In the genomic region with DNA sequence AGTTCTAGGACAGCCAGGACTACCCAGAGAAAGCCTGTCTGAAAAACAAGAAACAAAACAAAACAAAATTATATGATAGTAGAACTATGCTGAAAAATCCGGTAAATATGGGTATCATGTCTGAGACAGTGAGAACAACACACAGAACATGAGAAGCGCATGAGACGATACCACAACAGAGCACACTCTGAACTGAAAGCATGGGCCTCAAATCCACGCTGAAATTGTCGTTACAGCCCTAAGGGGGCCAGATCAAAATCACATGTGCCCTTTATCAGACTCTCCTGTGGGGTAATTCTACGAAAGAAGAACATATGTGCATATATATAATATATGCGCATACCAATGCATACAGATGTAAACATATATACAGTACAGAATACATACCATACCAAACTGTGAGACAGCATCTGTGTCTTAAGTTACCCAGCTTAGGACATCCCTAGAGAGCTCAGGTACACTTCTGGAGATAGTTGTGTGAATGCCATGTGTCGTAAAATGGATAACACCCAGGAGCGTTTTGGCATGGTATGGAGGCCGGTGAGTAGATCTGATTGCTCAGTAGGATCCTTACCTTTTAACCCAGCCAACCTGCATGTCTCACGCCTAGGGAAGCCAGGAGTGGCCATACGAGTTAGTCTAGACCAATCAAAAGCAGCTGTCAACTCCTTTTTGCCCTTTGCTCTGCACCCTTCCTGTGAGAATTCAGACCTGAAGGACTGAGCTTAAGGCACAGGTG, we compare ENCODE assay signal across 15 mouse cellular contexts.
"Had no signal": no experiment of that assay in that cellular context is flagged by ENCODE, and none has a peak within 500 bp of the region (broad histone marks: within the 10 kb centered on the region; RNA-seq: fewer than 3 reads in every experiment).

No protein-coding gene starts in this region.

- H3K4me3 ChIP-seq: liver, embryonic 12.5 days; midbrain, embryonic 10.5 days; midbrain, embryonic 12.5 days; myocyte; neural tube, embryonic 13.5 days; neural tube, embryonic 15.5 days; stomach, embryonic 15.5 days had no signal

- H3K27me3 ChIP-seq: liver, embryonic 12.5 days; midbrain, embryonic 12.5 days; neural tube, embryonic 15.5 days; stomach, embryonic 15.5 days had no signal

- H3K4me1 ChIP-seq: liver, embryonic 12.5 days; midbrain, embryonic 12.5 days; neural tube, embryonic 13.5 days; stomach, embryonic 15.5 days had no signal

- H3K9ac ChIP-seq: liver, embryonic 12.5 days; liver, embryonic 14.5 days; lung, embryonic 14.5 days; midbrain, embryonic 12.5 days; neural tube, embryonic 13.5 days; neural tube, embryonic 15.5 days; stomach, embryonic 15.5 days had no signal

- H3K27ac ChIP-seq: liver, embryonic 12.5 days; liver, embryonic 14.5 days; midbrain, embryonic 10.5 days; midbrain, embryonic 12.5 days; neural tube, embryonic 13.5 days; neural tube, embryonic 15.5 days; stomach, embryonic 15.5 days had no signal

- H3K36me3 ChIP-seq: liver, embryonic 12.5 days; midbrain, embryonic 10.5 days; midbrain, embryonic 12.5 days; neural tube, embryonic 13.5 days; neural tube, embryonic 15.5 days; stomach, embryonic 15.5 days had no signal

- DNase-seq: lung, adult 18-20 months; lung, embryonic 14.5 days; lung, postnatal 10 days; lung, postnatal 4 days; midbrain, embryonic 14.5 days; right cerebral cortex, postnatal 14 days had no signal

- ATAC-seq: liver, embryonic 12.5 days; midbrain, embryonic 16.5 days had no signal

- H3K9me3 ChIP-seq: liver, embryonic 12.5 days; midbrain, embryonic 10.5 days; midbrain, embryonic 12.5 days; neural tube, embryonic 13.5 days; neural tube, embryonic 15.5 days; stomach, embryonic 15.5 days had no signal

- H3K4me2 ChIP-seq: liver, embryonic 12.5 days; lung, embryonic 14.5 days; midbrain, embryonic 12.5 days; neural tube, embryonic 13.5 days; neural tube, embryonic 15.5 days; stomach, embryonic 15.5 days had no signal
